Mouse (Mus musculus) frontal cortex, postnatal 25 days (tissue): ENCODE results near the gene Macf1.
A peak's percentile ranks its signal among the peaks of the same experiment; 100 is the strongest.
"Not testable (repeated sequence)": the region's sequence is repeated elsewhere in the genome, so short reads cannot be mapped to it uniquely, and the experiment has no call there.

Experiments used
- DNase-seq, 2 experiments: peaks; one replicate each; pipeline ENCODE4 v3.0.0; 2022; ENCODE audit warnings: low spot score in 2 of 2

Macf1 gene

GRCm38 (mm10) chr4:123552689-123553088 is 131.5 kb downstream of the Macf1 start:
- no peak for DNase-seq

- no peak for DNase-seq
Observed at GRCm38 (mm10) chr4:123548317-123548716, 135.8 kb downstream of the Macf1 start.

GRCm38 (mm10) chr4:123543691-123544090 is 140.5 kb downstream of the Macf1 start:
- no peak for DNase-seq

GRCm38 (mm10) chr4:123535271-123535670 is 148.9 kb downstream of the Macf1 start:
- DNase-seq, result peak; percentile 60 to 67

GRCm38 (mm10) chr4:123532001-123532400 is 152.2 kb downstream of the Macf1 start:
- DNase-seq, result no peak

GRCm38 (mm10) chr4:123530976-123531375 is 153.2 kb downstream of the Macf1 start:
- no peak for DNase-seq

- DNase-seq, result no peak
Observed at GRCm38 (mm10) chr4:123529230-123529629, 154.9 kb downstream of the Macf1 start.

- DNase-seq, result peak in 1 of 2 experiments; percentile 44
Observed at GRCm38 (mm10) chr4:123527607-123528010, 156.6 kb downstream of the Macf1 start.

- DNase-seq, result no peak
Observed at GRCm38 (mm10) chr4:123526779-123527280, 157.3 kb downstream of the Macf1 start.

- DNase-seq, result no peak
Observed at GRCm38 (mm10) chr4:123524746-123525145, 159.4 kb downstream of the Macf1 start.

- not testable (repeated sequence) for DNase-seq
Observed at GRCm38 (mm10) chr4:123520123-123520522, 164.0 kb downstream of the Macf1 start.

- no peak for DNase-seq
Observed at GRCm38 (mm10) chr4:123515673-123516072, 168.5 kb downstream of the Macf1 start.

GRCm38 (mm10) chr4:123510201-123510600 is 174.0 kb downstream of the Macf1 start:
- no peak for DNase-seq

GRCm38 (mm10) chr4:123489086-123489485 is 195.1 kb downstream of the Macf1 start:
- no peak for DNase-seq

GRCm38 (mm10) chr4:123479991-123480390 is 204.2 kb downstream of the Macf1 start:
- DNase-seq, result no peak

- DNase-seq, result no peak
Observed at GRCm38 (mm10) chr4:123478655-123479433, 205.3 kb downstream of the Macf1 start.

GRCm38 (mm10) chr4:123465799-123466198 is 218.4 kb downstream of the Macf1 start:
- DNase-seq, result no peak

- no peak for DNase-seq
Observed at GRCm38 (mm10) chr4:123460595-123461272, 223.4 kb downstream of the Macf1 start.

- no peak for DNase-seq
Observed at GRCm38 (mm10) chr4:123454871-123455640, 229.1 kb downstream of the Macf1 start.

- no peak for DNase-seq
Observed at GRCm38 (mm10) chr4:123453729-123454128, 230.4 kb downstream of the Macf1 start.

- DNase-seq, result no peak
Observed at GRCm38 (mm10) chr4:123451991-123452390, 232.2 kb downstream of the Macf1 start.

GRCm38 (mm10) chr4:123449304-123449703 is 234.9 kb downstream of the Macf1 start:
- no peak for DNase-seq
